Mouse (Mus musculus) stomach, postnatal 0 days (tissue): ENCODE data around the gene Gm26992.

Source experiments
- CTCF ChIP-seq: IDR thresholded peaks from 2 replicates; pipeline ENCODE4 v1.5.1; 2016; ENCODE audit warnings: antibody characterized with exemption, low read depth, mild to moderate bottlenecking, moderate library complexity
- EP300 ChIP-seq: optimal IDR thresholded peaks from 2 replicates; pipeline ENCODE3; 2016; ENCODE audit warnings: antibody characterized with exemption

DNA sequence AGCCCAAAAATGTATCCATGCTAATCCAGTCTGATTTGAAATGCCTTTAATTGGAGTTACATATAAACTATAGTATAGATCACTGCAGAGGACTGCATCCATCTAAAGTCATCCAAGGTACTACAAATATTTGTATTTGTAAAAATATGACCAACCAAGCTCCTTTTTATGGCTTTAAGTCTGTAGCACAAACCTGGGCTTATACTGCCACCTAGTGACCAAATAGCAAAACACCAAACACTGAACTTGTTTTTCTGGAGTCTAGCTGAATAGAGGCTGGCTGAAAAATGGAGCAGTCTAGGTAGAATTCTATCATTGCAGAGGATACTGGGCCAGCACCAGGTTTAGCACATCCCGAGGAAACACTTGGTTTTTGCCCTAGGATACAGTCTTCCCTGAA is 19.0 kb downstream of the Gm26992 start:
- TF ChIP-seq CTCF: peak; percentile 84
- no peak for TF ChIP-seq EP300
